Comparison of ENCODE assay signal across 13 mouse cellular contexts in the genomic region with DNA sequence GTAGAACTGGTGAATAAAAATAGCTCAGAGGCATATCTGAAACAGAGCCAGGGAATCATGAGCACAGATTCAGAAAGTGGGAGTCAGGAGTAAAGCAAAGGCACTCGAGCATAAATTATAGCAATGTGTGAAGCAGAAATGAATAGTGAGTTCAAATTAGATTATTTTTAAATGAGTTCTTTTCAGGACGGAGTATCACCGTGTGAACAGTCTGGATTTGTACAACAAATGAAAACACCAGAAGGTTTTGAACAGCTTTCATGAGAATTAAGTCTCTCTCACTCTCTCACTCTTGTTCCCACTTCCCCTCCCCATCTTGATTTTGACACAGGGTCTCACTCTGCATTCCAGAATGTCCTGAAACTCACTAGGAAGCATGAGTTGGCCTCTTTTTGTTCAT.
"Had no signal": no experiment of that assay in that cellular context is flagged by ENCODE, and none has a peak within 500 bp of the region (broad histone marks: within the 10 kb centered on the region; RNA-seq: fewer than 3 reads in every experiment).

No protein-coding gene starts in this region.

- H3K27ac ChIP-seq: limb, embryonic 13.5 days; liver, embryonic 14.5 days; neural tube, embryonic 12.5 days; stomach, postnatal 0 days had no signal

- H3K27me3 ChIP-seq: limb, embryonic 13.5 days; neural tube, embryonic 12.5 days had no signal

- H3K4me3 ChIP-seq: limb, embryonic 13.5 days; neural tube, embryonic 12.5 days had no signal

- H3K4me1 ChIP-seq: limb, embryonic 13.5 days; neural tube, embryonic 12.5 days had no signal

- ATAC-seq: intestine, embryonic 16.5 days had no signal

- H3K4me2 ChIP-seq: limb, embryonic 13.5 days; neural tube, embryonic 12.5 days had no signal

- DNase-seq: kidney, adult 2 months; kidney, postnatal 25 days; left cerebral cortex, postnatal 4 days; lung, adult 18-20 months; lung, postnatal 36 days; midbrain, embryonic 14.5 days; thymus, adult 18-20 months; thymus, postnatal 14 days had no signal

- H3K9ac ChIP-seq: limb, embryonic 13.5 days; liver, embryonic 14.5 days; neural tube, embryonic 12.5 days had no signal

- H3K9me3 ChIP-seq: limb, embryonic 13.5 days; neural tube, embryonic 12.5 days had no signal

- H3K36me3 ChIP-seq: limb, embryonic 13.5 days; neural tube, embryonic 12.5 days had no signal
